Mouse (Mus musculus) hindbrain, embryonic 12.5 days (tissue): ENCODE data around the gene Scamp3. TPM values are rescaled to one million over a fixed set of nuclear protein-coding genes. Genes with fewer than 3 reads are reported as not detected.
"Not testable (repeated sequence)": the region's sequence is repeated elsewhere in the genome, so short reads cannot be mapped to it uniquely, and the experiment has no call there.

Experiments used
- ATAC-seq: fragments of 200-750 bp; cut with Nextera tagmentation; 2 replicates; pipeline ENCODE4 v1.8.0; 2017; ENCODE audit warnings: moderate TSS enrichment; ENCODE audit not compliant: low FRiP score
- H3K27ac ChIP-seq: fragments of 300-500 bp; sonication (generic); 2 replicates; pipeline ENCODE4 v1.5.1; 2016; ENCODE audit warnings: mild to moderate bottlenecking
- H3K27me3 ChIP-seq: fragments of 300-500 bp; sonication (generic); 2 replicates; pipeline ENCODE4 v1.6.1; 2016; ENCODE audit warnings: mild to moderate bottlenecking
- H3K36me3 ChIP-seq: fragments of 300-500 bp; sonication (generic); 2 replicates; pipeline ENCODE4 v1.6.1; 2016; ENCODE audit warnings: mild to moderate bottlenecking
- H3K4me1 ChIP-seq: fragments of 300-500 bp; sonication (generic); 2 replicates; pipeline ENCODE4 v1.6.1; 2016
- H3K4me2 ChIP-seq: fragments of 300-500 bp; sonication (generic); replicated peaks from 2 replicates; pipeline ENCODE4 v1.6.1; 2016; ENCODE audit warnings: mild to moderate bottlenecking
- H3K4me3 ChIP-seq: fragments of 300-500 bp; sonication (generic); 2 replicates; pipeline ENCODE4 v1.5.1; 2016; ENCODE audit warnings: mild to moderate bottlenecking
- H3K9ac ChIP-seq: fragments of 300-500 bp; sonication (generic); 2 replicates; pipeline ENCODE4 v1.6.1; 2016; ENCODE audit warnings: mild to moderate bottlenecking, moderate library complexity
- H3K9me3 ChIP-seq: fragments of 300-500 bp; sonication (generic); replicated peaks from 2 replicates; pipeline ENCODE4 v1.6.1; 2016; ENCODE audit warnings: mild to moderate bottlenecking
- WGBS: fragments of 180-500 bp; shearing (Covaris S2); methylation state at CpG from one replicate; pipeline ENCODE4 v1.1.7; 2016; 5-methylcytosine and 5-hydroxymethylcytosine counted together
- polyA plus RNA-seq: library from polyadenylated mRNA; unstranded; fragments of >200 nt; fragmentation: Nextera tagmentation; extraction: Ambion mirVana; gene quantifications from 2 replicates; pipeline ENCODE4 v1.2.1, GENCODE M21; 2016

Scamp3 gene
- polyA plus RNA-seq, 1 experiment from 2014 or later = 105 TPM

GRCm38 (mm10) chr3:89206079-89206478 lies 28.8 kb downstream of the Scamp3 start:
- Histone ChIP-seq H3K27me3 (no peaks in the 10 kb centered on the region), H3K4me3 (no peak overlapping the region), H3K4me2 (no peak overlapping the region), H3K36me3 (peaks cover 70% of the 10 kb centered on the region), H3K9me3 (no peaks in the 10 kb centered on the region), H3K4me1 (peaks cover 5% of the 10 kb centered on the region), H3K9ac (no peak overlapping the region), H3K27ac (no peak overlapping the region)
- no peak for ATAC-seq
- WGBS = 94% methylated on average over 7 of the region's 7 CpGs

GRCm38 (mm10) chr3:89206695-89207094 lies 29.4 kb downstream of the Scamp3 start:
- H3K27ac ChIP-seq = no peak overlapping the region
- H3K36me3 ChIP-seq = peaks cover 70% of the 10 kb centered on the region

GRCm38 (mm10) chr3:89208075-89208657 lies 30.9 kb downstream of the Scamp3 start:
- H3K4me1 ChIP-seq = peaks cover 13% of the 10 kb centered on the region
- no peak overlapping the region for H3K27ac ChIP-seq
- no peak for ATAC-seq
- H3K9ac ChIP-seq = no peak overlapping the region
- no peak overlapping the region for H3K4me3 ChIP-seq
- H3K4me2 ChIP-seq = no peak overlapping the region
- H3K27me3 ChIP-seq = no peaks in the 10 kb centered on the region
- H3K9me3 ChIP-seq = no peaks in the 10 kb centered on the region
- H3K36me3 ChIP-seq = peaks cover 70% of the 10 kb centered on the region
- WGBS = 91% methylated on average over 13 of the region's 13 CpGs

More at GRCm38 (mm10) chr3:89206695-89207094, 29.4 kb downstream of the Scamp3 start:
- Histone ChIP-seq H3K4me3 (no peak overlapping the region), H3K9ac (no peak overlapping the region), H3K4me1 (peaks cover 5% of the 10 kb centered on the region), H3K4me2 (no peak overlapping the region), H3K9me3 (no peaks in the 10 kb centered on the region), H3K27me3 (no peaks in the 10 kb centered on the region)
- no peak for ATAC-seq
- WGBS = 89% methylated on average over 2 of the region's 2 CpGs

- peaks cover 10% of the 10 kb centered on the region for H3K4me1 ChIP-seq
- H3K27ac ChIP-seq = no peak overlapping the region
- H3K4me3 ChIP-seq = no peak overlapping the region
- no peaks in the 10 kb centered on the region for H3K9me3 ChIP-seq
- H3K4me2 ChIP-seq = no peak overlapping the region
- H3K36me3 ChIP-seq = peaks cover 70% of the 10 kb centered on the region
- H3K27me3 ChIP-seq = no peaks in the 10 kb centered on the region
- 90% methylated on average over 6 of the region's 6 CpGs for WGBS
- H3K9ac ChIP-seq = no peak overlapping the region
- no peak for ATAC-seq
Observed at GRCm38 (mm10) chr3:89208736-89209135, 31.5 kb downstream of the Scamp3 start.

GRCm38 (mm10) chr3:89209731-89210130 lies 32.5 kb downstream of the Scamp3 start:
- no peak overlapping the region for H3K27ac ChIP-seq
- 93% methylated on average over 7 of the region's 7 CpGs for WGBS
- ATAC-seq = no peak
- peaks cover 12% of the 10 kb centered on the region for H3K4me1 ChIP-seq
- H3K4me2 ChIP-seq = no peak overlapping the region
- no peak overlapping the region for H3K9ac ChIP-seq
- H3K9me3 ChIP-seq = no peaks in the 10 kb centered on the region
- H3K27me3 ChIP-seq = no peaks in the 10 kb centered on the region
- no peak overlapping the region for H3K4me3 ChIP-seq
- peaks cover 63% of the 10 kb centered on the region for H3K36me3 ChIP-seq

- Histone ChIP-seq H3K4me1 (peaks cover 16% of the 10 kb centered on the region), H3K4me2 (no peak overlapping the region), H3K9me3 (no peaks in the 10 kb centered on the region), H3K36me3 (peaks cover 59% of the 10 kb centered on the region), H3K4me3 (no peak overlapping the region), H3K27ac (no peak overlapping the region), H3K27me3 (no peaks in the 10 kb centered on the region), H3K9ac (no peak overlapping the region)
- no peak for ATAC-seq
- WGBS = 88% methylated on average over 13 of the region's 13 CpGs
Observed at GRCm38 (mm10) chr3:89210162-89210561, 32.9 kb downstream of the Scamp3 start.

- no peak overlapping the region for H3K4me3 ChIP-seq
- H3K27ac ChIP-seq = no peak overlapping the region
- peaks cover 53% of the 10 kb centered on the region for H3K36me3 ChIP-seq
- H3K9ac ChIP-seq = no peak overlapping the region
- no peaks in the 10 kb centered on the region for H3K9me3 ChIP-seq
- ATAC-seq = no peak
- H3K27me3 ChIP-seq = no peaks in the 10 kb centered on the region
- H3K4me2 ChIP-seq = no peak overlapping the region
- H3K4me1 ChIP-seq = peaks cover 22% of the 10 kb centered on the region
- WGBS = 80% methylated on average over 7 of the region's 7 CpGs
Observed at GRCm38 (mm10) chr3:89210731-89211130, 33.5 kb downstream of the Scamp3 start.

GRCm38 (mm10) chr3:89213803-89214530 lies 36.7 kb downstream of the Scamp3 start:
- Histone ChIP-seq H3K27me3 (no peaks in the 10 kb centered on the region), H3K9me3 (no peaks in the 10 kb centered on the region), H3K4me2 (peak overlapping the region; percentile 80), H3K4me3 (peak overlapping the region; percentile 59), H3K36me3 (peaks cover 21% of the 10 kb centered on the region), H3K9ac (peak overlapping the region; percentile 78), H3K27ac (peak overlapping the region; percentile 98), H3K4me1 (peaks cover 32% of the 10 kb centered on the region)
- WGBS = under 1% methylated on average over 69 of the region's 69 CpGs
- peak; percentile 88 for ATAC-seq

GRCm38 (mm10) chr3:89214681-89215411 lies 37.6 kb downstream of the Scamp3 start, which contains the start of gene Thbs3:
Gene Thbs3, plus strand, starts transcription at chr3:89215180.
- H3K4me1 ChIP-seq = peaks cover 38% of the 10 kb centered on the region
- peak within 1 kb of the TSS; percentile 80 for H3K4me2 ChIP-seq
- H3K4me3 ChIP-seq = peak within 1 kb of the TSS; percentile 59
- peaks cover 14% of the 10 kb centered on the region for H3K36me3 ChIP-seq
- H3K27ac ChIP-seq = peak within 1 kb of the TSS; percentile 98
- WGBS = under 1% methylated on average over 18 of the region's 19 CpGs
- no peaks in the 10 kb centered on the region for H3K9me3 ChIP-seq
- peak within 1 kb of the TSS; percentile 78 for H3K9ac ChIP-seq
- ATAC-seq = peak; percentile 27; the same call in 1 of the 2 replicates
- H3K27me3 ChIP-seq = no peaks in the 10 kb centered on the region

GRCm38 (mm10) chr3:89215853-89216252 lies 38.6 kb downstream of the Scamp3 start:
- H3K4me3 ChIP-seq = peak overlapping the region; percentile 59
- no peaks in the 10 kb centered on the region for H3K27me3 ChIP-seq
- H3K36me3 ChIP-seq = peaks cover 8% of the 10 kb centered on the region; the same call in 1 of the 2 replicates
- WGBS = under 1% methylated on average over 6 of the region's 6 CpGs
- no peaks in the 10 kb centered on the region for H3K9me3 ChIP-seq
- peaks cover 40% of the 10 kb centered on the region for H3K4me1 ChIP-seq
- H3K4me2 ChIP-seq = peak overlapping the region; percentile 80
- peak overlapping the region; percentile 56 for H3K9ac ChIP-seq
- ATAC-seq = peak; percentile 13
- peak overlapping the region; percentile 98 for H3K27ac ChIP-seq

GRCm38 (mm10) chr3:89216407-89216806 lies 39.1 kb downstream of the Scamp3 start:
- Histone ChIP-seq H3K9ac (0 out of 2 replicates have a peak overlapping the region, but pooled peaks have one; percentile 18), H3K4me2 (peak overlapping the region; percentile 80), H3K27ac (peak overlapping the region; percentile 98), H3K36me3 (peaks cover 12% of the 10 kb centered on the region), H3K4me1 (peaks cover 43% of the 10 kb centered on the region)
- not testable (repeated sequence) for H3K27me3 ChIP-seq, H3K4me3 ChIP-seq, H3K9me3 ChIP-seq, ATAC-seq
- 78% methylated on average over 7 of the region's 7 CpGs for WGBS

- no peak overlapping the region for H3K9ac ChIP-seq
Observed at GRCm38 (mm10) chr3:89218271-89218670, 41.0 kb downstream of the Scamp3 start.

More at GRCm38 (mm10) chr3:89218271-89218670, 41.0 kb downstream of the Scamp3 start:
- no peaks in the 10 kb centered on the region for H3K9me3 ChIP-seq
- peaks cover 26% of the 10 kb centered on the region for H3K36me3 ChIP-seq
- WGBS = 82% methylated on average over 1 of the region's 1 CpGs
- no peaks in the 10 kb centered on the region for H3K27me3 ChIP-seq
- peaks cover 39% of the 10 kb centered on the region for H3K4me1 ChIP-seq
- ATAC-seq = no peak
- H3K4me3 ChIP-seq = no peak overlapping the region
- H3K4me2 ChIP-seq = no peak overlapping the region
- H3K27ac ChIP-seq = peak overlapping the region; percentile 12; the same call in 1 of the 2 replicates
